Comparison of ENCODE assay signal across 11 mouse cellular contexts in the genomic region with DNA sequence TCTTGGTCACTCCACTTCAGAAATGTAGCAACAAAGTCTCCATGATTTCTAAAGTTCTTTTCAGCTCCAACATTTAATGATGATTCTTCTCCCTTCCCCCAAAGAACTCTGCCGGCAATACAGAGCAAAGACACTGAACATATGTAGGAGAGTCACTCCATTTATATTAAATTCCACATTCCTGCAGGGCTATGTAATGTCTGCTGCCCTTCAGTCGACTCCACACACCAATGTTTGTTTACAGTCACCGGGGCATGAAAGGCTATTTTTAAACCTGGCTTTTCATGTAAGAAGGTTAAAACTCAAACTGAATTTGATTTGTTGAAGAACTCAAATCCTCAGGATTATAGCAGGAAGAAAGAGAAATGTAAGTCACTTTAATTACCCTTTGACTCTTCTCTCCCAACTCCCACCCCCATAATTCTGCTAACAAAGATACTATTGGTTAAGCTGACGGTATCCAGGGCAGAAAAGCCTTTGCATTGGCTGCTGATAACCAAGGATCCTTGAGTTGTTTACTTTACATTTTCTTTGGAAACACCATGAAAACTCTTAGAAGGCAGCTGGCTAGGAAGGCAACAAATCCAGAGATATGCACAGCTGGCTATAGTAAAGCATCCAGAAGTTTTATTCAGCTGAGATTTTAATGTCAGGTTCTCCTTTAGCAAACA.
A peak's percentile ranks its signal among the peaks of the same experiment; 100 is the strongest.
DNase-seq lines count a peak whose midpoint lies in the region; ATAC-seq and TF ChIP-seq lines count a peak whose summit lies in the region.
"Had no signal": no experiment of that assay in that cellular context is flagged by ENCODE, and none has a peak within 500 bp of the region (broad histone marks: within the 10 kb centered on the region; RNA-seq: fewer than 3 reads in every experiment).

No protein-coding gene starts in this region.

- H3K36me3 ChIP-seq in intestine, embryonic 14.5 days (ENCODE audit: control insufficient read depth, insufficient read depth, low read length): no peaks in the 10 kb centered on the region
- no peaks in the 10 kb centered on the region for H3K36me3 ChIP-seq in intestine, postnatal 0 days (ENCODE audit: control insufficient read depth, insufficient read depth)
- no peaks in the 10 kb centered on the region for H3K36me3 ChIP-seq in limb, embryonic 14.5 days (ENCODE audit: control insufficient read depth, insufficient read depth, low read length)
- H3K36me3 ChIP-seq in midbrain, embryonic 10.5 days: no peaks in the 10 kb centered on the region
- H3K36me3 ChIP-seq: neural tube, embryonic 12.5 days had no signal

- H3K9me3 ChIP-seq in intestine, embryonic 14.5 days (ENCODE audit: control insufficient read depth, low read length): 0 out of 2 replicates have a peak, but pooled peaks cover 2% of the 10 kb centered on the region
- H3K9me3 ChIP-seq in intestine, postnatal 0 days (ENCODE audit: control insufficient read depth): no peaks in the 10 kb centered on the region
- no peaks in the 10 kb centered on the region for H3K9me3 ChIP-seq in limb, embryonic 14.5 days (ENCODE audit: control insufficient read depth, low read length)
- H3K9me3 ChIP-seq in midbrain, embryonic 10.5 days (replicated peaks): no peaks in the 10 kb centered on the region
- H3K9me3 ChIP-seq: megakaryocyte, embryonic 14.5 days; neural tube, embryonic 12.5 days had no signal

- 6% methylated on average over 4 of the region's 4 CpGs for WGBS in intestine, embryonic 14.5 days
- 12% methylated on average over 4 of the region's 4 CpGs for WGBS in intestine, postnatal 0 days
- 23% methylated on average over 4 of the region's 4 CpGs for WGBS in limb, embryonic 14.5 days
- 51% methylated on average over 4 of the region's 4 CpGs for WGBS in midbrain, embryonic 10.5 days

- H3K4me3 ChIP-seq in intestine, embryonic 14.5 days (ENCODE audit: low read depth, low read length): no peak overlapping the region
- no peak overlapping the region for H3K4me3 ChIP-seq in intestine, postnatal 0 days (ENCODE audit: low read depth, low read length)
- no peak overlapping the region for H3K4me3 ChIP-seq in limb, embryonic 14.5 days (replicated peaks; ENCODE audit: low read length)
- no peak overlapping the region for H3K4me3 ChIP-seq in midbrain, embryonic 10.5 days
- H3K4me3 ChIP-seq: megakaryocyte, embryonic 14.5 days; neural tube, embryonic 12.5 days had no signal

- DNase-seq in intestine, embryonic 14.5 days (ENCODE audit: low spot score): no peak
- DNase-seq in embryo, embryonic 11.5 days (ENCODE audit: low read depth, low spot score): peak; percentile 11
- DNase-seq in heart, postnatal 10 days: peak; percentile 23 to 33
- peak; percentile 50 for DNase-seq in limb, embryonic 14.5 days (ENCODE audit: low spot score)
- no peak for DNase-seq in midbrain, embryonic 10.5 days (ENCODE audit: low spot score)
- no peak for DNase-seq in layer of hippocampus, postnatal 25 days (ENCODE audit: extremely low spot score in 1 of 2, low spot score in 1 of 2)
- DNase-seq in frontal cortex, postnatal 14 days (ENCODE audit: low spot score in 2 of 2): no peak
- DNase-seq: right cerebral cortex, postnatal 14 days had no signal

- peak overlapping the region; percentile 70 for H3K27ac ChIP-seq in intestine, embryonic 14.5 days (ENCODE audit: low read depth)
- no peak overlapping the region for H3K27ac ChIP-seq in intestine, postnatal 0 days (ENCODE audit: low read depth, low read length)
- peak overlapping the region; percentile 61 for H3K27ac ChIP-seq in limb, embryonic 14.5 days (replicated peaks; ENCODE audit: low read depth, low read length)
- no peak overlapping the region for H3K27ac ChIP-seq in midbrain, embryonic 10.5 days (replicated peaks)
- H3K27ac ChIP-seq: neural tube, embryonic 12.5 days had no signal

- TF ChIP-seq CTCF in intestine, postnatal 0 days (IDR thresholded peaks at IDR 0.05; ENCODE audit: low read depth): no peak

- intact Hi-C loops in heart, postnatal 10 days (cut with DNase I): no loop called here

- H3K4me1 ChIP-seq in intestine, embryonic 14.5 days (replicated peaks; ENCODE audit: control insufficient read depth, insufficient read depth, low read length): peaks cover 9% of the 10 kb centered on the region; the same call in 1 of the 2 replicates
- no peaks in the 10 kb centered on the region for H3K4me1 ChIP-seq in intestine, postnatal 0 days (replicated peaks; ENCODE audit: control insufficient read depth, insufficient read depth, low read length)
- H3K4me1 ChIP-seq in limb, embryonic 14.5 days (ENCODE audit: control insufficient read depth, insufficient read depth, low read length): peaks cover 7% of the 10 kb centered on the region
- no peaks in the 10 kb centered on the region for H3K4me1 ChIP-seq in midbrain, embryonic 10.5 days
- H3K4me1 ChIP-seq: neural tube, embryonic 12.5 days had no signal

- TF ChIP-seq POLR2A in limb, embryonic 14.5 days (IDR thresholded peaks at IDR 0.05; ENCODE audit: borderline replicate concordance, extremely low read depth, insufficient read depth, insufficient read length): no peak

- ATAC-seq in intestine, embryonic 14.5 days (replicated peaks; ENCODE audit: low FRiP score, low TSS enrichment, low read depth): peak; percentile 92
- no peak for ATAC-seq in intestine, postnatal 0 days
- peak; percentile 89 for ATAC-seq in limb, embryonic 14.5 days (ENCODE audit: low FRiP score, low read depth)

- no peak overlapping the region for H3K9ac ChIP-seq in intestine, embryonic 14.5 days (ENCODE audit: low read length)
- no peak overlapping the region for H3K9ac ChIP-seq in intestine, postnatal 0 days (ENCODE audit: low read depth, low read length)
- no peak overlapping the region for H3K9ac ChIP-seq in limb, embryonic 14.5 days (ENCODE audit: low read depth, low read length, severe bottlenecking)
- H3K9ac ChIP-seq: neural tube, embryonic 12.5 days had no signal

- H3K27me3 ChIP-seq in intestine, embryonic 14.5 days (replicated peaks; ENCODE audit: control insufficient read depth, insufficient read depth, low read length): no peaks in the 10 kb centered on the region
- H3K27me3 ChIP-seq in intestine, postnatal 0 days (replicated peaks; ENCODE audit: control insufficient read depth, insufficient read depth, low read length): no peaks in the 10 kb centered on the region
- no peaks in the 10 kb centered on the region for H3K27me3 ChIP-seq in limb, embryonic 14.5 days (ENCODE audit: control insufficient read depth, insufficient read depth, low read length)
- no peaks in the 10 kb centered on the region for H3K27me3 ChIP-seq in midbrain, embryonic 10.5 days (ENCODE audit: low read depth, poor library complexity, severe bottlenecking)
- H3K27me3 ChIP-seq: megakaryocyte, embryonic 14.5 days; neural tube, embryonic 12.5 days had no signal

- peak overlapping the region; percentile 26 for H3K4me2 ChIP-seq in intestine, embryonic 14.5 days (ENCODE audit: low read length)
- no peak overlapping the region for H3K4me2 ChIP-seq in intestine, postnatal 0 days (replicated peaks; ENCODE audit: low read depth)
- H3K4me2 ChIP-seq in limb, embryonic 14.5 days (replicated peaks; ENCODE audit: low read depth, low read length, severe bottlenecking): no peak overlapping the region
- H3K4me2 ChIP-seq: neural tube, embryonic 12.5 days had no signal

Comparison
In these comparisons a context has a peak if more than half of its experiments do, and no peak if none do; other contexts are left out.
1. H3K27ac ChIP-seq: peak in intestine, embryonic 14.5 days (single experiment) and limb, embryonic 14.5 days (single experiment); none in intestine, postnatal 0 days (single experiment) and midbrain, embryonic 10.5 days (single experiment).
2. DNase-seq: peak in embryo, embryonic 11.5 days (single experiment), heart, postnatal 10 days (2 of 2) and limb, embryonic 14.5 days (single experiment); none in intestine, embryonic 14.5 days (single experiment), midbrain, embryonic 10.5 days (single experiment), layer of hippocampus, postnatal 25 days (0 of 2) and frontal cortex, postnatal 14 days (0 of 2).